Mouse (Mus musculus) frontal cortex, postnatal 14 days (tissue): ENCODE data around the gene Shank2.

Source experiments
- DNase-seq, 2 experiments: peaks; one replicate each; pipeline ENCODE4 v3.0.0; 2022; ENCODE audit warnings: low spot score in 2 of 2

Gene Shank2

DNA sequence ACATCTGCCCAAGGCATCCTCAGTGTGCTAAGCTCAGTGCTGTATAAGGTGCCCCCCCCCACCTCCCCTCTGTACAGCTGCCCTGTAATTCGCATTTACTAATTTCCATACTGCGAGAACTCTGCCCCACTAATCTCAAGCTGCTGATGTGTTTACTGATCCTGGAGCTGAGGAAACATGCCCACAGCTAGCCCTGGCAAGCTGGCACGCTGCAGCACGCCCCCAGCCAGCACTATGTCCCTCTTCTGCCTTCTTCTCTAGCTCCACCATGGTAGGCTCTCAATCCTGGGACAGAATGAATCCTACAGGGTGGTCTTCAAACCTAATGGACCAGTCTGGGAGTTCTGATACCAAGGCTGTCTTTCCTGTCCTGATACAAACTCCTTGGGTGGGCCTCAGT, 267.1 kb downstream of the Shank2 start:
- no peak for DNase-seq

DNA sequence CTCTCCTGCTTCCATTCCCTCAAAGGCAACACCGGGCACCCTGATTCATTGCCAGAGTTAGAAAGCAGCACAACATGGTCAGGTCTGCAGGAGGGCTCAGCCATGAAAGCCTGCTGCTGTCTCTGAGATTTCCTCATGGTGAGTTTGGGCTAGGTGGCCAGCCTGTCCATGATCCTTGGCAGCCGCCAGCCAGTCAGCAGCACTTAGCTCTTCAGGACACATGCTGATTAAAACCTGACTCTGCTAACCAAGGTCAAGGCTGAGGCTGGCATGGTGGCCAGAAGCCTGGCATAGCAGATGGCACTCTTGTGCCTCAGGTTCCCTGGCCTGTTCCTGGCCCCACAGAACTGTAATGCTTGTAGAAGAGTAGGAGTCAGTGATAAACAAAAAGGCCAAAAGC, 269.3 kb downstream of the Shank2 start:
- DNase-seq: no peak

DNA sequence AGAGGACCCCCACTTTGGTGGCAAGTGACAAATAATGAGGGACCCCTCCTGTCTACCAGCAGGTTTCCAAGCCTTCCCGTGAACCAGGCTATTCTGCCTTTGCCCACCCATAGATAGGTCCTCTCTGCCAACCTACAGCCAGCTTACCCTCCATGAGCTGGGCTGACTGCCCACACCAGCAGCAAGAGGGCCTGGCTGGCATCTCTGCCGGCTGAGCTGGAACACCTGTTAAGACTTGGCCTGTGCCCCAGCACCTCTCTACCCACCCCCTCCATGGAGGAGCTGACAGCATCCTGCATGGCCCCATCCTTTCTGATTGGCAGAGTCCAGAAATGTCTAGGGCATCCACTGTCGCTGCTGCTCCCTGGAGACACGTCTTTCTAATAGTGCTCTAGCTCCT, 277.0 kb downstream of the Shank2 start:
- no peak for DNase-seq

DNA sequence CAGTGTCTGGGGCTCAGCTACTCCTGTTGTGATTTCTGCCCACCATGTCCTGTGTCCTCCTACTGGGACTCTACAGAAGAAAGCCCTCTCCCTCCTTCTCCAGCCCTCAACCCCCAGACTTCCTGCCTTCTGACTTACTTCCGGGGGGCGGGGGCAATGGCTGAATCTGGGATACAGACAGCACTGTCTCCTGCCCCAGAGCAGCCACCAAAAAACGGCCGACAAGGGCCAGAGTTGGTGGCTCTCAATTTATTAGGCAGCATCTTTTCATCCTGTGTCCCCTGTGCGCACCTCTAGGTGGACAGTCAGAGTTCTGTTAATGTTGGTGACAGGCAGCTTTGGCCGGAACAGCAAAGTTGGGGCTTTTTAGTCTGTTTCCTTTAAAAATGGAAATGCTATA, 282.0 kb downstream of the Shank2 start:
- no peak for DNase-seq

DNA sequence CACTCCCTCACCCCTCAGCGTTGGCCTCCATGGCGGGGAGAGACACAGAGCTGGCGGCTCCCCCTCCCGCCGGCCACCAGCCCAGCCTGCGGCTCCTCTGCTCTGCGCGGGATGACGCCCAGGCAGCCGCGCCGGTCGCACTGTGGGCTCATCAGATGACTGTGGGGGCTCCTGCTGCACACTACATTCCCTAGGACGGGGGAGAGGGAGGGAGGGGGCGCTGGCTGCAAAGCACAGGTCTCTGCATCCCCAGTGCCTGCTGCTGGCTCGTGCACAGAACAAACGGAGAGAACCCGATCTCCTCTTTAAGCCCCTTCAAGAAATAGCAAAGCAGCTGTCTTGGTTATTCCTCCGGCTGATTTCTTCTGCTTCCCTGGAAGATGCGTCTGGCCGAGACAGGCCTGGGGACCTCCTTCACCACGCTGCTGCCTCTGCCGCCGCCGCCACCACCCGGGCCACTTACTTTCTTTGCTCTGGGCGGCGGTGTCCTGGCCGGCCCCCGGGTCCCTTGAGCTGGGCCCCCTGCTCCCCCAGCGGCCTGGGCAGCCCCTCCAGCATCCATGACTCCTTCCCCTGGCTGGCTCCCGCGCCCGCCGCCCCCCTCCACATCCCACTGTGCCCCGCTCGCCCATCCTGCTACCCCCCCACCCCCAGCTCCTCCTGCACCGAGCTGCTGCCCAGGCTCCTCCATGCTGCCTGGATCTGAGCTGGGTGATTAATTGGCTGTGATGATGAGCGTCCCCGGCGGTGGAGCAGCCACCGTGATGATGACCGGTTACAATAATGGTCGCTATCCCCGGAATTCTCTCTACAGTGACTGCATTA, 282.7 kb downstream of the Shank2 start:
- DNase-seq: peak; percentile 48 to 54

DNA sequence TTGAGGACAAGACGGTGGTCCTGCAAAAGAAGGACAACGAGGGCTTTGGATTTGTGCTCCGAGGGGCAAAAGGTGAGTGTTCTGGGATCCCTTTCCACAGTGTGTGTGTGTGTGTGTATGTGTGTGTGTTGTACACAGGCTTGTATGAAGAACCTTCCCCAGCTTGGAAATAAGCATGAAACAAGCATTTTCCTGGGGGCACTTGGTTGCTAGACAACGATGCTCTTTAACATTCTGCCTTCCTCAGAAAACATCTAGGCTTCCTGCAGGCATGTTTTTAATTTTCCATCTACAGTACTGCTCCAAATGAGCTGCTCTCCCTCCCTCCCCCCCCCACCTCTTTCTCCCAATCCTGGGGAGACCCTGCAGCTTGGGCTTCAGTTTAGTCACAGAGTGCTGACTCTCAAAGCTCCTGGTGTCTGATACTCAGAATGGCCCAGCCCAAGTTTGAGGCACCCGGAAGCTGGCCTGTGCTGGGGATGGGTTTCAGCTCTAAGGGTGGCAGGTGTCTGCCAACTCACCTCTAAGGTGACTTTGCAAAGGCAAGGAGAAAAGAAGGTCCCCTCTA, 283.4 kb downstream of the Shank2 start:
- DNase-seq: no peak

DNA sequence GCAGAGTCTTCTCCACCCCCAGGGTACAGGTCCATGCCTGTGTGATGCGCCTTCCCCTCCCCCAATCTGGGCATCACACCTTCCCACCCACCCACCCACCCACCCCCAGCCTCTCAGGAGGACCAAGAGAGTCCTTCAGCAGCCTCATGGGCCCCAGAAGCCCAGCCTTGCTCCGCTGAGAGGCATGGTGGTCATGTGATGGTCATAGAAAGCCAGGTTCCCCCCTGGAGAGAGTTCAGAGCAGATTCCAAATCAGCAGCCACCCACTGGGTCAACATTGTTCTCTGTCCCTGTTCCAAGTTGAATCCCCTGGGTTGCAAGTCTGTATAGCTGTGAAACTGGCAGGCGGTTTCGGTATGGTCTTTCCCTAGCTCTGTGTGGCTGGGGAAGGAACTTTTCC, 284.2 kb downstream of the Shank2 start:
- no peak for DNase-seq

DNA sequence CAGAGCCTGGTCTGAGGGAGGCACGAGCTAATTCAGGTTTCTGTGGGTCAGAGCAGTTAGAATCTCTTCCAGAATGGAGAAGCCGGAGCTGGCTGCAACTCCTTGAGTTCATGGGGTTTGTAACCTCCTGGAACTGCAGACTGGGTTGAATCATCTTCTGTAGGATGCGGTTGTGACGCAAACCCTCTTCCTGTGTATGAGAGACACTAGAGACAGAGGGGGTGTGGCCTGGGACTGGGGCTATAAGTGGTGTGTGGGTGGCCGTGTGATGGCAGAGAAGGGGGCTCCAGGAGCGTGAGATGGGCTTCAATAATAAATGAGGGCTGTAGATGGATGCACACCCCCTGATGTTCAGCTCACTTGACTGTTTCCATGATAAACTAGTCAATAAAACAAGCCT, 286.3 kb downstream of the Shank2 start:
- DNase-seq: no peak

DNA sequence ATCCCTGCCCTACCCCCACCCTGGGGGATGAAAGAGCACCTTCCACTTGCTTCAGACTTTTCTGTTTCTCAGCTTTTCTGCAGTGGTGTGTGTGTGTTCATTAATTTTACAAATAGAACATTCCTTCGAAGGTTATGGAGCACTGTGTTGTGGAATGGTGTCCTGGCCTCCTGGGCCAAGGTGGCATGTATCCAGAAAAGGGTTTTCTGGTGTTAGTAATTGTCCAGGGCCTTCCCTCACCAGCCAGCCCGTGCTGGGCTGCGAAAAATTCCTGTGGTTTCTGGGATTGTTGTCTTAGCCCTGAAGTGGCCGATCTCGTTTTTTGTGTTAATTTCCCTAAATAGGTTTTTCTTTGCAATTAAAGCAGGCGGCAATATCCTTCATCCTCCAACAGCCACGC, 289.8 kb downstream of the Shank2 start:
- no peak for DNase-seq

DNA sequence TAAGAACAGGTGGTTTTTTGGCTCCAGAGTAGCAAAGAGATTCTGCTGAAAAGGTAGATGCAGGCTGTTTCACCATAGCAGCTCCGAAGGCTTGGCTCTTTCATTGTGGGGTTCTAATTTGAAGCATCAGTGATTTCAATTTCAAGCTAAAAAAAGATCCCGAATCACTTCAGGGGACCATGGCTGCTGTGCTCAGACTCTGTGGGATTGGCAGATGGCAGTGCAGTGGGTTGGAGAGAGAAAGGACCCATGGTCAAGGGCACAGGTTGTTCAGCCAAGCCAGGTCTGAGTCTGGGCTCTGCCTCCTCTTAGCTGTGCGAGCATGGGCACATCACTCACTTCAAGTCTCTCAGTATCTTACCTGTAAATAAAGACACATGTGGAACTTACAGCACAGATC, 291.9 kb downstream of the Shank2 start:
- DNase-seq: no peak

DNA sequence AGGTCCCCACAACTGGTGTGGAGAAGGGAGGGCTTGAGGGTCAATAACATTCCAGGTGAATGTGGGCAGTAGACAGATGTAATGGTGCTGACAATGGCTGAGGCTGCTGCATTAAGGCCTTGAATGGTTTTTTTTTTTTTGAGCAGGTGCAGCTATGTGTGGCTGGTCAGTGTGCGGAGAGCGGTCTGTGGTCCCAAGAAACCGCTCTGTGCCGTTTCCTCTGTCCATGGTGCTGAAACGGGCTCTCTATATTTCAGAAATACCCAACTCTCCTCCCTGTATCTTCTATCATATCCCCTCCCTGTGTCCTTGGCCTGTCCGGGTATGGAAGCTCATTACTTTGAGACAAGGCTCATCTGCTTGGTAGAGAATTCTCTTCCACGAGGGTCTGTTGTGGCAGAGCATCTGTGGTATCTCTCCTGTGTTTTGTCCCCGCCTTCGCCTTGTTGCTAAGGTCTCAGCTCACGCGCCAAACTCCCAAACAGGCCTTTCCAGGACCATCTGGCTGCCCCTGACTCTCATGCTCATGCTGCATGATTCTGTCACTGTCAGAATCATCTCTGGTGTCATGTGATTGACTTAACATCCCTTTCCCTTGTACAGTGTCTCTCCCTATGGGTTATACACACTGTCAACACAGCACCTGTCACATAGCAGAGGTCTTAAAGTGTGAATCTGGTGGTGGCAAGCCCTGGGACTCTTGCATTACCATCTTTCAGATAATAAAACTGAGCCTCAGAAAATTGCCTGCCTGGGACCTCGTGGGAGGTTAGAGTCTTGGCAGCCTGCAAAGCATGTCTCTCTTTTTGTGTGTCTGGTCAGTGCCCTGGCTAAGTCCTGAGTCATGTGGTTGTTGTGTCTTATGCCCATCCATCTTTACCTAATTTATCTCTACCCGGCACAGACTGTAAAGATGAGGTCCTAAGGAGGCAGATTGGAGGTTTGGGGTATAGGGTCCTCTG, 292.8 kb downstream of the Shank2 start:
- DNase-seq: no peak

DNA sequence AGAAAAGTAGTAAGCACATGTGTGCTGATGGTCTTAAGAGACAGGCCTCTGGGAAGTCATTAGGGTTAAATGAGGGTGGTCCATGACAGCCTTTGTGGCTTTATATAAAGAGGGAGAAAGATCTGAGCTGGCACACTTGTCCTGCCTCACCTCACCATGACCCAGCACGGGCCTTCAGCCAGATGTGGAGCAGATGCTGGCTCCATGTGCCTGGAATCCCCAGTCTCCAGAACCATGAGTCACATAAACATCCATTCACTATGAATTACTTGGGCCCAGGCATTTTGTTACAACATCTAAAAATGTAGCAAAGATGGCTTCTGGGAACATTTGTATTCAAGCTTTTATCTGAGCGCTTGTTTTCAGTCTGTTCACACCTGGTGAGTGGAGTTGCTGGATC, 297.6 kb downstream of the Shank2 start:
- DNase-seq: no peak

DNA sequence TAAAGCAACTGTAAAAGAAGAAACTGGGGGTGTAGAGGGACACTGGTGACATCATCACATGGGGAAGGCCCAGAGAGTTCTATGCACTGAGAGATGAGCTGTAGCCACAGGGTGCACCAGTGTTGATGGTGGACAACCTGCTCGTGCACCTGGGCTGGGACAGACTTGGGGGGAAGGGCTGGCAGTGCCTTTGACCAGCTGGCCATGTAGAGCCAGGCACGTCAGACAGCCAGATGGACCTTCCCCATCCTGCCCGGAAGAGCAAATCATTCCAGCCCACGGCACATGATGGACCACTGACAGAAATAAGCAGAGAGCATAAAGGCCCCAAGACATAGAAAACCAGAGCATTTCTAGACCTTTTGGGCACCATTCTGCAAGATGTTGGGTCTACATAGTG, 299.9 kb downstream of the Shank2 start:
- DNase-seq: no peak

DNA sequence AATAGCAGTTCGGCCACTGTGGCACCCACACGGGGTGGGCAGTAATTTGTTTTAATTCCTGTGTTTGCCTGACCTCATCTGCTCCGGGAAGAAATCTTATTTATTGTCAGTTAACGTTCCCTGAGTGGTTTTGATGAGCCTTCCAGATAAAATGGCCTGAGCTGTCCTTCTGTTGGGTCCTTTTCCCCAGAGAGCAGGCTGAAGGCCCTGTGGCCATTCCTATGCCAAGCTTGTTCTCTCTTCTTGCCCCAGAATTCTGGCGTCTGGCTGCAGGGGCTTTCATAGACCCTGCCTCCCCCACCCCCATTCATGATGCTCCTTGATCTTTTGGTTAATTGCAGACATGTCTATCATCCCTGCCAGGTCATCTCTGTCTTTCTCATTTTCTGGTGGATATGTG, 300.8 kb downstream of the Shank2 start:
- no peak for DNase-seq

DNA sequence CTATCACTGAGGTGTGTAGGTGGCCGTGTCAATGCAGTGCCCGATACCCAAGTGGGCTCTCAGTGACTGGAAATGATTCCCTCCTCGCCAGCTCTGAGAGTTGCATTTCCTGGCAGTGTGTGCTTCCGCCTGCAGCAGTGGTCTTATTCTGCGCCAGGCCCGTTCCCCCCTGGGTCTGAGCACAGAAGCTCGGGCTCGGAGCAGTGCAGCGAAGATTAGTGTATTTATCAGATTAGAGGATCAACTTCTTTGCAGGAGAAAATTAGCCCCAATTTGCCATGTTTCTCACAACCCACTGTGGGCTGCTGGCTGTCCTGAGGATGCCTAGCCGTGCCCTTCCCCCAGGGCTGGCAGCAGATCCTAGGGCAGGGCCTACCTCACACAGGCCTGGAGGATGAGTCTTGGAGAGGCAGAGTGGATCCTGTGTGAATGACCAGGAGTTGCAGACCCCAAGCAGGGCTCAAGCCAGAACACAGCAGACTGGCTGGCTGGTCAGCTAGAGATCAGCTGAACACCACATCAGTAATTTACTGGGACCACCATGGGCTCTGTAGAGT, 306.2 kb downstream of the Shank2 start:
- no peak for DNase-seq

DNA sequence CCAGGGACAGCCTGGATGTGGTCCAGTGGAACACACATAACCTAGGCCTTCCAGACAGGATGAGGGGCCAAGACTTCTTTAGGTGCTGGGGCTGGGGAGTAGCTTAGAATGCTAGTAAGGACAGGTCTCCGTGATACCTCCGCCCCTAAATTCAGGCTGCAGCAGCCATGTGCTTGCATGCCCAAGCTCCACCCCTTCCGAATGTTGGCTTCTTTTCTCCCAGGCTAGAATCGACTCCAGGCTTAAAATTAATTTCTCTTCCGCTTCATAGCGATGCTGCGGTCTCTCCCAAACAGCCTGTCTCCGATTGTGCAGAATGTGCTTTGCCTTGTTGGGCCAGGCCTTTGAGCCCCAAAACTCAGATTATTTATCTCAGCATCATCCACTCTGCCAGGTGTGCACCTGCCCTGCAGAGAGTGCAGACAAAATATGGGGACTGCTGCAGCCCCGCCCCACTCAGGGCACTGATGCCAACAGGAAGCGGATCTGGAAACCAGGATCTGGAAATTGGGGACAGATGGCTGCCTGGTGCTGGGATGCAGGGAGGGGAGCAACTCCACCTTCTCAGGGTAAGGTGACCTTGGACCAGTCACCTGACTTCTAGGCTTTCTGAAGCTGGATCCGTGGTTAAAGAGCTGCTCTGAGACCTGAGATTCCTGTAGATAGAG, 312.8 kb downstream of the Shank2 start:
- DNase-seq: no peak

DNA sequence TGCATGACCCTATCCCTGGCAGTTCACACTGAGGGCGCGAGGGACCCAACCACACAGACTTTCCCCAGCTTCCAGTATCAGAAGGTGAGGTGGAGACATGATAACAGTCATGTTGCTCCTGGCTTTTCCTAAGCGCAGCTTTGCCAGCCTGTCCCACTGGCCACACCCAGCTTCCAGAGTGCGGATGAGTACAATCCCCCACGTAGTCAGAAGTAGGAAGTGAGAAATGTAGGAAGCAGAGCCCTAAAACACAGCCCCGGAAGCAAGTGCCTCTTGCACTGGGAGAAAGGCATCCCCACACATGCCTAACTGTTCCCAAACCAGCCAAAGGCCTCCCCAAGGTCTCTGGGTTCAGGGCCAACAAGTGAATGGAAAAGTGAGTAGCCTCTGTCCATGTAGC, 314.5 kb downstream of the Shank2 start:
- DNase-seq: no peak

DNA sequence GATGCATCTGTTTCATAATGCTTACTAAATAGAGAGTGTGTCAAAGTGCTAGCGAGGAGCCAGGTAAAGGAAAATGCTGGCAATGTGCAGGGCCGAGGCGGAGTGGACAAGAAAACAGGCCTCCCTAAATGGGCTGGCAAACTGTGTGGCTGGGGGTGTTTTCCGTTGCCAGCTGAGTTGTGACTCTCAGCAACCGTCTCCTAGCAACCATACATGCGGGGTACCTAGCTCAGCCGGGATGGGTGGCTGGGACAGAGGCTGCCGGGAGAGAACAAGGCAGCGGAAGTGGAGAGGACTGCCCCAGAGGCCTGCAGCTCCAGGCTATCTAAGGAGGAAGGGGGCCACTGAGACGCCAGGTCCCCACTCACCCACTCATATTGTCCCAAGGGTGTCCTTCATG, 315.1 kb downstream of the Shank2 start:
- peak; percentile 56 to 62 for DNase-seq

DNA sequence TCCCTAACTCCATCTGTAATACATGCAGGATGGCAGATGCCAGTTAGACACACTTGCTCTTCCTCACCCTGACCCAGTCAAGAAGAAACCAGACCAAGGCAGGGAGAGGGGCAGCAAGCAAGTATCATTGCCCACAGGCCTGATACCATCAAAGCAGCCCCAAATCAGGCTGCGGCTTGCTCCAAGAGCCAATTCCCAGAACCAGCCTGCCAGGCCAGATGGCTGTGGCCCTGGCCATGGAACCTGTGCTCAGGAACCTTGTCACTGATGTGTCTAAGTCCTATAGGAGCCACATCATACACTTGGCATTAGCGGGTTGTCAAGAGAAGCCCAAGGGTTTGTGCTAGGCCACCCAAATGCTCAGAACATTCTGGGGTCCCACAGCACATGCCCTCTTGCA, 322.3 kb downstream of the Shank2 start:
- DNase-seq: no peak

DNA sequence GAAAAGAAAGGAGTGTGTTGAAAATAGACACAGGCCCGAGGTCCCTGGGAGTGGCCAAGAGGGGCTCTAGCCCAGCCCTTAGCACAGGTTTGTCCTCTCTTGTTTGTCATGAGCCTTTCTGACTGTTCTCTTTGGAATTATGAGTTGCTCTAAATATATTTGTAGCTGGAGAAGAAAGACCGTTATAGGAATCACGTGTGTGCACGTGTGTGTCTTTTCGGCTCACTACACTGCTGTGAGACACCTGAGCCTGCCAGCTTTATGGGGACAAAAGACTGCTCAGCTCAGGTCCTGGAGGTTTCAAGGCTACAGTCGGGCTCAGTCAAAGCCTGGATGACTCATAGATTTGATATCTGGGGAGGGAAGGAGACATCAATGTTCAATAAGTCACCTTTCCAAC, 323.1 kb downstream of the Shank2 start:
- no peak for DNase-seq

DNA sequence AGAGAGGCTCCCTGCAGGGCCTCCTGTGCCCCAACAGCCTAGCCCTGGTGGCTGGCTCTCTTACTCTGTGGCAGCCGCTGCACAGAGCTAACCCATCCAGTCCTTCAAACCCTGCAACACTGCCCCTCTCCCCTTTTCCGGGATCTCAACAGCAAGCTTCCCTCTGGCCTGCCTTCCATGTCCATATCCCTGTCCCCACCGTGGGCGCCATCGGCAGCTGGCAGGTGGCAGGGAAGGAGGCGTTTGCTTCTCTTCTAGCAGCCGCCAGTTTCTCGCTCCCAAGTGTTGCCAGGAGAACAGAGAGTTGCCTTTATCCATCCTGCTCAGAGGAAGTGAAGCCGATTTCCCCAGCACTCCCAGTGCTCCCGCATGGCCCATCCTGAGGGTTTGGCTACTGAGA, 323.9 kb downstream of the Shank2 start:
- DNase-seq: peak; percentile 45 to 68

DNA sequence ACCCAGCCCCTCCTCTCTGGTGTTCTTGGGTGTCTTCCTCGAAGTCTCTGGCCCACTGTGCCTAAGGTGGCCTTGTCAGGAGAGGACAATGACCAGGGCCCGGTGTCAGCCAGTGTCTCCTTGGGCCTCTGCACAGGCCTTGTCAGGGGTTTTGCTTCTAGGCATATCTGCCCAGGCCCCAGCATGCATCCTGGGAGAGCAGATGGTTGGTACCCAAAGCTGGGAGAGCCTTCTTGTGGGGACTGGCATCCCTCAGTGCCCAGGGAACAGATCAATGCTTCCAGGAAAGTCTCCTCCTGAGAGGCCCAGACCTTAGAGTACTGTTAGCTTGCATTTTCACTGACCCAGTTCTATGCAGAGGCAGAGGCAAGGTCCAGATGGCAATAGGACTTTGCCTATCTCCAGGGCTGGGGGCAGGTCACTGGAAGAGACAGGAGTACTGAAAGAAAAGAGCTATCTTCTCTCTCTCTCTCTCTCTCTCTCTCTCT, 327.7 kb downstream of the Shank2 start:
- DNase-seq: no peak
